Mouse (Mus musculus) CH12.LX (cell line): ENCODE results near the gene Iba57. TPM values are rescaled to one million over a fixed set of nuclear protein-coding genes. Genes with fewer than 3 reads are reported as not detected.

Experiments used
- DNase-seq: peaks from one replicate; pipeline ENCODE4 v3.0.0-alpha.2; 2013; ENCODE audit errors: extremely low read depth
- H3K27ac ChIP-seq: 2 replicates; pipeline ENCODE4 v1.5.1; 2012; ENCODE audit warnings: low read depth, mild to moderate bottlenecking, control low read depth, moderate library complexity; ENCODE audit not compliant: insufficient read depth
- H3K27me3 ChIP-seq: replicated peaks from 2 replicates; pipeline ENCODE3; 2012; ENCODE audit warnings: inconsistent platforms
- H3K36me3 ChIP-seq, 2 experiments: replicated peaks in 1 of 2; 2 replicates each; pipeline versions ENCODE3 to v1.6.1; 2012; ENCODE audit warnings: inconsistent platforms in 1 of 2, low read length in 1 of 2, mild to moderate bottlenecking in 1 of 2, mixed read lengths in 1 of 2, moderate library complexity in 1 of 2; ENCODE audit not compliant: control insufficient read depth in 1 of 2, insufficient read depth in 1 of 2
- H3K4me1 ChIP-seq, 2 experiments: 2 replicates each; pipeline ENCODE4 v1.6.1; 2012; ENCODE audit warnings: inconsistent platforms in 1 of 2, moderate library complexity in 1 of 2; ENCODE audit not compliant: insufficient read depth in 2 of 2, control insufficient read depth in 1 of 2
- H3K4me2 ChIP-seq: 2 replicates; pipeline ENCODE4 v1.6.1; 2012; ENCODE audit warnings: low read depth, mild to moderate bottlenecking, control low read depth; ENCODE audit not compliant: poor library complexity, insufficient read depth, severe bottlenecking
- H3K4me3 ChIP-seq, 3 experiments: fragments of 150-350 bp in 1 of 3; sonication (generic) in 1 of 3; replicated peaks in 1 of 3; 2 replicates each; pipeline versions ENCODE3 to v1.5.1; 2011 to 2012; ENCODE audit warnings: low read depth in 2 of 3, low read length in 2 of 3, mild to moderate bottlenecking in 2 of 3, moderate library complexity in 2 of 3, control low read depth in 1 of 3, improper control_type of control experiment in 1 of 3, inconsistent platforms in 1 of 3, mixed read lengths in 1 of 3; ENCODE audit not compliant: poor library complexity in 1 of 3
- H3K79me2 ChIP-seq: replicated peaks from 2 replicates; pipeline ENCODE4 v1.6.1; 2012; ENCODE audit warnings: mild to moderate bottlenecking, moderate library complexity; ENCODE audit not compliant: control insufficient read depth, poor library complexity, insufficient read depth, severe bottlenecking; ENCODE audit errors: extremely low read depth
- H3K9ac ChIP-seq: 2 replicates; pipeline ENCODE4 v1.6.1; 2012; ENCODE audit warnings: low read depth, mild to moderate bottlenecking, control low read depth, moderate library complexity; ENCODE audit not compliant: insufficient read depth
- H3K9me3 ChIP-seq: replicated peaks from 2 replicates; pipeline ENCODE3; 2012; ENCODE audit warnings: low read length, inconsistent platforms, mixed read lengths
- CHD1 ChIP-seq: IDR thresholded peaks from 2 replicates; pipeline ENCODE4 v1.6.1; 2012; ENCODE audit warnings: low read depth, low read length, improper control_type of control experiment, inconsistent platforms
- CHD2 ChIP-seq: IDR thresholded peaks from 2 replicates; pipeline ENCODE4 v1.6.1; 2011; ENCODE audit warnings: low read length, improper control_type of control experiment
- CTCF ChIP-seq, 2 experiments: IDR thresholded peaks in 1 of 2; conservative IDR thresholded peaks in 1 of 2; 2 replicates each; pipeline ENCODE4 v1.5.1; 2011 to 2012; ENCODE audit warnings: low read depth in 2 of 2, low read length in 2 of 2, improper control_type of control experiment in 1 of 2, inconsistent platforms in 1 of 2, mild to moderate bottlenecking in 1 of 2, moderate library complexity in 1 of 2
- ELF1 ChIP-seq: IDR thresholded peaks from 2 replicates; pipeline ENCODE4 v1.6.1; 2014; ENCODE audit warnings: low read depth, mild to moderate bottlenecking, inconsistent platforms, low read length, improper control_type of control experiment
- HCFC1 ChIP-seq: IDR thresholded peaks from 2 replicates; pipeline ENCODE4 v1.6.1; 2012; ENCODE audit warnings: low read depth, mild to moderate bottlenecking, inconsistent platforms, low read length, improper control_type of control experiment
- IRF4 ChIP-seq: IDR thresholded peaks from 2 replicates; pipeline ENCODE4 v1.6.1; 2014; ENCODE audit warnings: low read depth, mild to moderate bottlenecking, inconsistent platforms, low read length, improper control_type of control experiment
- JUND ChIP-seq: conservative IDR thresholded peaks from 2 replicates; pipeline ENCODE4 v1.6.1; 2011; ENCODE audit warnings: low read depth, low read length, improper control_type of control experiment
- MAZ ChIP-seq: IDR thresholded peaks from 2 replicates; pipeline ENCODE4 v1.6.1; 2012; ENCODE audit warnings: low read depth, mild to moderate bottlenecking, inconsistent platforms, low read length, improper control_type of control experiment, moderate library complexity
- MEF2A ChIP-seq: IDR thresholded peaks from 2 replicates; pipeline ENCODE4 v1.6.1; 2014; ENCODE audit warnings: low read depth, mild to moderate bottlenecking, inconsistent platforms, low read length, improper control_type of control experiment, borderline replicate concordance
- MXI1 ChIP-seq: IDR thresholded peaks from 2 replicates; pipeline ENCODE4 v1.6.1; 2011; ENCODE audit warnings: mild to moderate bottlenecking, low read depth, low read length, improper control_type of control experiment
- POLR2A ChIP-seq: IDR thresholded peaks from 2 replicates; pipeline ENCODE4 v1.6.1; 2011; ENCODE audit warnings: low read depth, mild to moderate bottlenecking, improper control_type of control experiment, low read length
- RAD21 ChIP-seq: IDR thresholded peaks from 2 replicates; pipeline ENCODE4 v1.6.1; 2011; ENCODE audit warnings: low read depth, mild to moderate bottlenecking, low read length, improper control_type of control experiment, moderate library complexity
- RCOR1 ChIP-seq: conservative IDR thresholded peaks from 2 replicates; pipeline ENCODE4 v1.6.1; 2012; ENCODE audit warnings: low read depth, mild to moderate bottlenecking, inconsistent platforms, low read length, improper control_type of control experiment
- USF1 ChIP-seq: IDR thresholded peaks from 2 replicates; pipeline ENCODE4 v1.6.1; 2014; ENCODE audit warnings: low read depth, mild to moderate bottlenecking, inconsistent platforms, low read length, improper control_type of control experiment
- USF2 ChIP-seq: conservative IDR thresholded peaks from 2 replicates; pipeline ENCODE4 v1.6.1; 2011; ENCODE audit warnings: low read depth, low read length, improper control_type of control experiment
- ZC3H11A ChIP-seq: IDR thresholded peaks from 2 replicates; pipeline ENCODE4 v1.6.1; 2012; ENCODE audit warnings: low read depth, mild to moderate bottlenecking, inconsistent platforms, low read length, improper control_type of control experiment
- ZKSCAN1 ChIP-seq: IDR thresholded peaks from 2 replicates; pipeline ENCODE4 v1.6.1; 2012; ENCODE audit warnings: low read depth, inconsistent platforms, low read length, improper control_type of control experiment, borderline replicate concordance
- dilution Hi-C: fragments of 300-500 bp; cut with MboI; formaldehyde crosslinking; loops from 2 replicates; pipeline ENCODE4 v1.14.3; 2020; ENCODE audit warnings: low sequenced_read_pairs; ENCODE audit not compliant: extremely low pct_unique_long_range_greater_than_20kb, extremely low pct_ligation_motif_present
- in situ Hi-C: fragments of 300-500 bp; cut with MboI; formaldehyde crosslinking; loops from 3 replicates; pipeline ENCODE4 v1.14.3; 2019; ENCODE audit warnings: low sequenced_read_pairs, low pct_ligation_motif_present, low pct_unique_long_range_greater_than_20kb, mixed read lengths
- polyA plus RNA-seq: library from polyadenylated mRNA; unstranded; fragments of >175 nt; gene quantifications from 2 replicates; pipeline ENCODE4 v1.2.1, GENCODE M21; 2012; ENCODE audit warnings: low read depth; ENCODE audit not compliant: insufficient read length
- total RNA-seq, 2 experiments: library from RNA; depleted of rRNA; stranded (reverse); fragments of 300-350 nt in 1 of 2; fragments of >200 nt in 1 of 2; gene quantifications; 2 replicates each; pipeline ENCODE4 v1.2.3; 2012 to 2014

Iba57 gene
- total and polyA plus RNA-seq, 3 experiments = 4.0 to 7.5 (median 4.6) TPM

DNA sequence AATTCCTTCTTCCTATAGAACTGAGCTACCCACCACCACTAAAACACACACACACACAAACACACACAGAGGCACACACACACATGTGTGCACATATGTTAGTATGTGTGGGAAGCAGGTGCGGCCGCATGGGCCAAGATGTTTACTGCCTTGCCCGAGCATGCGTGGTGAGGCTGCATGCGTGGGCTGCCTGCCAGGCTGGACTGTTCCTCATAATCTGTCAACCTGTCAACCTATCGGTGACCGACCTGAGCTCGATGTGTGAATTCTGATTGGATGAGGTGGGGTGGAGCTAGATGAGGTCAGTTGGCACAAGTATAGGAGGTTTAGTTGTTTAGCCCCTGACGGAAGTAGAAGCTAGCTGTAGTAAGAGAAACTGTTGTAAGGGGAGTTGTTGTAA, 32.8 kb downstream of the Iba57 start:
- TF ChIP-seq HCFC1 (no peak), POLR2A (no peak), ELF1 (no peak), JUND (no peak), RCOR1 (no peak), USF2 (no peak), CHD1 (no peak), IRF4 (no peak), USF1 (no peak), RAD21 (no peak), CHD2 (no peak), CTCF (conservative IDR thresholded peaks at IDR 0.05 in 1 of 2, IDR thresholded peaks at IDR 0.05 in 1 of 2; ENCODE audit: low read depth in 2 of 2, low read length in 2 of 2) (no peak), MXI1 (no peak), ZKSCAN1 (no peak), ZC3H11A (no peak), MAZ (no peak)
- Histone ChIP-seq H3K9ac (no peak overlapping the region), H3K4me1 (peaks cover 24 to 40% of the 10 kb centered on the region in 2 experiments), H3K36me3 (no peaks in the 10 kb centered on the region), H3K27ac (no peak overlapping the region), H3K4me2 (no peak overlapping the region), H3K27me3 (peaks cover 22% of the 10 kb centered on the region), H3K9me3 (peaks cover 14% of the 10 kb centered on the region), H3K79me2 (no peaks in the 10 kb centered on the region), H3K4me3 (no peak overlapping the region)
- dilution Hi-C loops = no loop called here
- no peak for DNase-seq
- in situ Hi-C loops = no loop called here

DNA sequence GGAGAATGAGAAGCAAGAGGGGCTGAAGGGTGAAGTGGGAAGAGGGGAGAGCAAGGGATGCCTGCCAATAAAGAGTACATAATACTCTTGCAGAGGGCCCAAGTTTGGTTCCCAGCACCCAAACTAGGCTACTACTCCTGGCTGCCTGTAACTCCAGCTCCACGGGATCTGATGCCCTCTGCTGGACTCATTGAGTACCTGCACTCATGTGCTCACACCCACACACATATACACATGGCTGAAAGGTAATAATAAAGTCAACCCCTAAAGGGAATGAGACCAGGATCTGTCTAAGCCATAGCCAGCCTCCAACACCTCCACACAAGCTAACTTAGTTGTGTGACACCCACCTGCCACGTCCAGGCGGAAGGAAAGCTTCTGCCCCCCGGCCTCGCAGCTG, 57.6 kb downstream of the Iba57 start:
- dilution Hi-C loops = no loop called here
- Histone ChIP-seq H3K27me3 (peaks cover 8% of the 10 kb centered on the region), H3K4me1 (peaks cover 4% of the 10 kb centered on the region in 2 experiments; a peak in 2 of 4 replicates)

More for the DNA sequence above, 57.6 kb downstream of the Iba57 start:
- Histone ChIP-seq H3K4me3 (no peak overlapping the region), H3K4me2 (no peak overlapping the region), H3K36me3 (no peaks in the 10 kb centered on the region), H3K9ac (no peak overlapping the region), H3K79me2 (no peaks in the 10 kb centered on the region), H3K27ac (no peak overlapping the region), H3K9me3 (peaks cover 12% of the 10 kb centered on the region)
- no peak for DNase-seq
- in situ Hi-C loops = no loop called here
- no peak for TF ChIP-seq MEF2A
- 0 out of 4 replicates have a peak, but pooled peaks of 1 of the 2 experiments have one; percentile 8 for TF ChIP-seq CTCF (conservative IDR thresholded peaks at IDR 0.05 in 1 of 2, IDR thresholded peaks at IDR 0.05 in 1 of 2; ENCODE audit: low read depth in 2 of 2, low read length in 2 of 2)
- TF ChIP-seq, all 38 proteins: peak for 1

Other genes starting within 250 kb of the Iba57 start
- not detected in 2 replicates for gene Btnl10, start 245.8 kb downstream of the Iba57 start, total RNA-seq (2012; rRNA removed)
- gene Btnl10, start 245.8 kb downstream of the Iba57 start, total RNA-seq (2014; rRNA removed) = not detected in 2 replicates
- not detected in 2 replicates for gene Btnl10, start 245.8 kb downstream of the Iba57 start, polyA plus RNA-seq
- gene Rnf187, start 224.8 kb downstream of the Iba57 start, total RNA-seq (2012; rRNA removed) = 185 and 230 TPM in 2 replicates
- gene Rnf187, start 224.8 kb downstream of the Iba57 start, total RNA-seq (2014; rRNA removed) = 175 and 188 TPM in 2 replicates
- 181 and 195 TPM in 2 replicates for gene Rnf187, start 224.8 kb downstream of the Iba57 start, polyA plus RNA-seq
- 0.34 TPM in 1 of 2 replicates, not detected in the other for gene Hist3h2ba, start 214.8 kb downstream of the Iba57 start, total RNA-seq (2012; rRNA removed)
- not detected in 2 replicates for gene Hist3h2ba, start 214.8 kb downstream of the Iba57 start, total RNA-seq (2014; rRNA removed)
- gene Hist3h2ba, start 214.8 kb downstream of the Iba57 start, polyA plus RNA-seq = not detected in 2 replicates
- gene Hist3h2a, start 209.1 kb downstream of the Iba57 start, total RNA-seq (2012; rRNA removed) = 97.2 and 125 TPM in 2 replicates
- gene Hist3h2a, start 209.1 kb downstream of the Iba57 start, total RNA-seq (2014; rRNA removed) = 4.4 and 6.1 TPM in 2 replicates
- gene Hist3h2a, start 209.1 kb downstream of the Iba57 start, polyA plus RNA-seq = 0.79 and 1.2 TPM in 2 replicates
- gene Trim17, start 209.1 kb downstream of the Iba57 start, total RNA-seq (2012; rRNA removed) = 0.21 and 0.47 TPM in 2 replicates
- not detected in 2 replicates for gene Trim17, start 209.1 kb downstream of the Iba57 start, total RNA-seq (2014; rRNA removed)
- gene Trim17, start 209.1 kb downstream of the Iba57 start, polyA plus RNA-seq = 0.20 and 0.49 TPM in 2 replicates
- gene Trim11, start 185.6 kb downstream of the Iba57 start, total RNA-seq (2012; rRNA removed) = 32.5 and 33.2 TPM in 2 replicates
- gene Trim11, start 185.6 kb downstream of the Iba57 start, total RNA-seq (2014; rRNA removed) = 22.5 and 23.2 TPM in 2 replicates
- gene Trim11, start 185.6 kb downstream of the Iba57 start, polyA plus RNA-seq = 21.8 and 23.0 TPM in 2 replicates
- 0.13 and 0.17 TPM in 2 replicates for gene Obscn, start 27.3 kb downstream of the Iba57 start, total RNA-seq (2012; rRNA removed)
- 0.08 and 0.13 TPM in 2 replicates for gene Obscn, start 27.3 kb downstream of the Iba57 start, total RNA-seq (2014; rRNA removed)
- 0.09 and 0.14 TPM in 2 replicates for gene Obscn, start 27.3 kb downstream of the Iba57 start, polyA plus RNA-seq
- gene Gjc2, start 19.5 kb upstream of the Iba57 start, total RNA-seq (2012; rRNA removed) = 0.08 TPM in 1 of 2 replicates, not detected in the other
- gene Gjc2, start 19.5 kb upstream of the Iba57 start, total RNA-seq (2014; rRNA removed) = 0.13 TPM in 1 of 2 replicates, not detected in the other
- not detected in 2 replicates for gene Gjc2, start 19.5 kb upstream of the Iba57 start, polyA plus RNA-seq
- 148 and 149 TPM in 2 replicates for gene Guk1, start 28.5 kb upstream of the Iba57 start, total RNA-seq (2012; rRNA removed)
- 130 and 148 TPM in 2 replicates for gene Guk1, start 28.5 kb upstream of the Iba57 start, total RNA-seq (2014; rRNA removed)
- 111 and 139 TPM in 2 replicates for gene Guk1, start 28.5 kb upstream of the Iba57 start, polyA plus RNA-seq
- 74.4 and 80.4 TPM in 2 replicates for gene Mrpl55, start 38.7 kb upstream of the Iba57 start, total RNA-seq (2012; rRNA removed)
- gene Mrpl55, start 38.7 kb upstream of the Iba57 start, total RNA-seq (2014; rRNA removed) = 81.1 and 92.9 TPM in 2 replicates
- 72.0 and 88.2 TPM in 2 replicates for gene Mrpl55, start 38.7 kb upstream of the Iba57 start, polyA plus RNA-seq
- 15.3 and 18.2 TPM in 2 replicates for gene 2310033P09Rik, start 44.6 kb upstream of the Iba57 start, total RNA-seq (2012; rRNA removed)
- 7.9 and 8.6 TPM in 2 replicates for gene 2310033P09Rik, start 44.6 kb upstream of the Iba57 start, total RNA-seq (2014; rRNA removed)
- 44.1 and 50.2 TPM in 2 replicates for gene 2310033P09Rik, start 44.6 kb upstream of the Iba57 start, polyA plus RNA-seq
- 509 and 590 TPM in 2 replicates for gene Arf1, start 64.5 kb upstream of the Iba57 start, total RNA-seq (2012; rRNA removed)
- 475 and 498 TPM in 2 replicates for gene Arf1, start 64.5 kb upstream of the Iba57 start, total RNA-seq (2014; rRNA removed)
- 680 and 733 TPM in 2 replicates for gene Arf1, start 64.5 kb upstream of the Iba57 start, polyA plus RNA-seq
- gene Wnt3a, start 127.0 kb upstream of the Iba57 start, total RNA-seq (2012; rRNA removed) = not detected in 2 replicates
- gene Wnt3a, start 127.0 kb upstream of the Iba57 start, total RNA-seq (2014; rRNA removed) = not detected in 2 replicates
- gene Wnt3a, start 127.0 kb upstream of the Iba57 start, polyA plus RNA-seq = not detected in 2 replicates
- gene Wnt9a, start 143.2 kb upstream of the Iba57 start, total RNA-seq (2012; rRNA removed) = not detected in 2 replicates
- gene Wnt9a, start 143.2 kb upstream of the Iba57 start, total RNA-seq (2014; rRNA removed) = not detected in 2 replicates
- not detected in 2 replicates for gene Wnt9a, start 143.2 kb upstream of the Iba57 start, polyA plus RNA-seq
- not detected in 2 replicates for gene Prss38, start 211.9 kb upstream of the Iba57 start, total RNA-seq (2012; rRNA removed)
- not detected in 2 replicates for gene Prss38, start 211.9 kb upstream of the Iba57 start, total RNA-seq (2014; rRNA removed)
- gene Prss38, start 211.9 kb upstream of the Iba57 start, polyA plus RNA-seq = not detected in 2 replicates